Mouse (Mus musculus): Measurements from ENCODE around the gene H2-K1. TPM values are rescaled to one million over a fixed set of nuclear protein-coding genes. Genes with fewer than 3 reads are reported as not detected.

The H2-K1 gene
- polyA plus RNA-seq, 1 experiment from 2014 or later: 8.4 TPM

- no peak for DNase-seq (ENCODE audit: low spot score)
- Histone ChIP-seq H3K27me3 (replicated peaks; ENCODE audit: low read depth, poor library complexity, severe bottlenecking) (peaks cover 3% of the 10 kb centered on the region; the same call in 1 of the 2 replicates), H3K4me1 (peaks cover 60% of the 10 kb centered on the region), H3K4me3 (peak overlapping the region; percentile 96), H3K9me3 (no peaks in the 10 kb centered on the region), H3K36me3 (replicated peaks) (peaks cover 70% of the 10 kb centered on the region), H3K27ac (replicated peaks) (peak overlapping the region; percentile 98)
- WGBS: under 1% methylated on average over 47 of the region's 48 CpGs
Measured at GRCm38 (mm10) chr17:34032174-34032632, 32.1 kb upstream of the H2-K1 start.

DNA sequence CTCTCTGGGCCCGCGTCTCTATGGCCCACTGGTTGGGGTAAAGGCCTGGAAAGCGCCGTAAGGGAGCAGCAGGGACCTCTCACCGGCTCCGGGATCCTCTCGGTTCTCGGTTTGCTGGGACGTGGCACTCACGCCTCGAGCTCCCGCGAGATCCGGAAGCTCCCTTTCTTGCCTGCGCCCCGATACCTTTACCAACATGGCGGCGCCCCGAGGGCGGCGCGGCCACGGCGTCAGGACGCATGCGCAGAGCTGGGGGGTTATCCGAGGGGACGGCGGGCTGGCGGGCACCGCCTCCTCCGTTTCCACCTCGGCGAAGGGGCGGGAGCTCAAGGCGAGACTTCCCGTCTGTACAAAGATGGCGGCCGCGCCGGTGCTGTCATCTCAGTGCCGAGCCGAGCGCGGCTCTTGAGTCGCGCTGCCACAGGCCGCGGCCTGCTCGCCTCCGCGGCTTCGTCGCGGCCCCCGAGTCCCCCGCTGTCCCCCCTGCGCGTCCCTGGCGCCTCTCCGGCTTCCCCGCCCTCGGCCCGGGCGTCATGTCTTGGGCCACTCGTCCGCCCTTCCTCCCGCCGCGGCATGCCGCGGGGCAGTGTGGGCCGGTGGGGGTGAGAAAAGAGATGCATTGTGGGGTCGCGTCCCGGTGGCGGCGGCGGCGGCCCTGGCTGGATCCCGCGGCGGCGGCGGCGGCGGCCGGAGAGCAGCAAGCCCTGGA is 31.5 kb upstream of the H2-K1 start, which contains the start of the genes Slc39a7 and Rxrb:
TSS of gene Slc39a7 (minus strand) at position 218 of the 709 bp plus-strand sequence.
TSS of gene Rxrb (plus strand) at position 348 of the 709 bp plus-strand sequence.
- peak; percentile 99 for DNase-seq (ENCODE audit: low spot score)
- H3K27ac ChIP-seq (replicated peaks): peak within 1 kb of the TSS; percentile 98
- peaks cover 65% of the 10 kb centered on the region for H3K4me1 ChIP-seq
- H3K9me3 ChIP-seq: no peaks in the 10 kb centered on the region
- no peaks in the 10 kb centered on the region for H3K27me3 ChIP-seq (replicated peaks; ENCODE audit: low read depth, poor library complexity, severe bottlenecking)
- peak within 1 kb of the TSS; percentile 96 for H3K4me3 ChIP-seq
- H3K36me3 ChIP-seq (replicated peaks): peaks cover 64% of the 10 kb centered on the region
- under 1% methylated on average over 88 of the region's 88 CpGs for WGBS

DNA sequence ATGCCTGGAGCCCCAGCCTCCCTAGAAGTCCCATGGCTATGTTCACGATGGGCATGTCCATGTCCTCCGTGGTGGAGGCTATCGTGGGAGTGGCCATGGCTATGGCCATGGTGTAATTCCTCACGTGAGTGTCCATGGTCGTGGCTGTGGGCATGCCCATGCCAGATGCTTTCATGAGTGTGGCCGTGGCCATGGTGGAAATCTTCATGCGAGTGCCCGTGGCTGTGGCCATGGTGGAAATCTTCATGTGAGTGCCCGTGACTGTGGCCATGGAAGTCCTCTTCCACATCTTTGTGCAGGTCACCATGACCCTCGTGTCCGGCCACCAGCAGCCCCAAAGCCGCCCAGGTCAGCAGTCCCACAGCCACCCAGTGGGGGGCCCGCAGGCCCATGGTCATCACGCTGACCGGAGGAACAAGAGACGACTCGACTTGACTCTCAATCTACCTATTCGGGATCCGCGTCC is 30.7 kb upstream of the H2-K1 start:
- Histone ChIP-seq H3K9me3 (no peaks in the 10 kb centered on the region), H3K36me3 (replicated peaks) (peaks cover 57% of the 10 kb centered on the region), H3K27me3 (replicated peaks; ENCODE audit: low read depth, poor library complexity, severe bottlenecking) (no peaks in the 10 kb centered on the region), H3K4me3 (peak overlapping the region; percentile 96), H3K27ac (replicated peaks) (peak overlapping the region; percentile 98), H3K4me1 (peaks cover 73% of the 10 kb centered on the region)
- 7% methylated on average over 20 of the region's 20 CpGs for WGBS
- no peak for DNase-seq (ENCODE audit: low spot score)

DNA sequence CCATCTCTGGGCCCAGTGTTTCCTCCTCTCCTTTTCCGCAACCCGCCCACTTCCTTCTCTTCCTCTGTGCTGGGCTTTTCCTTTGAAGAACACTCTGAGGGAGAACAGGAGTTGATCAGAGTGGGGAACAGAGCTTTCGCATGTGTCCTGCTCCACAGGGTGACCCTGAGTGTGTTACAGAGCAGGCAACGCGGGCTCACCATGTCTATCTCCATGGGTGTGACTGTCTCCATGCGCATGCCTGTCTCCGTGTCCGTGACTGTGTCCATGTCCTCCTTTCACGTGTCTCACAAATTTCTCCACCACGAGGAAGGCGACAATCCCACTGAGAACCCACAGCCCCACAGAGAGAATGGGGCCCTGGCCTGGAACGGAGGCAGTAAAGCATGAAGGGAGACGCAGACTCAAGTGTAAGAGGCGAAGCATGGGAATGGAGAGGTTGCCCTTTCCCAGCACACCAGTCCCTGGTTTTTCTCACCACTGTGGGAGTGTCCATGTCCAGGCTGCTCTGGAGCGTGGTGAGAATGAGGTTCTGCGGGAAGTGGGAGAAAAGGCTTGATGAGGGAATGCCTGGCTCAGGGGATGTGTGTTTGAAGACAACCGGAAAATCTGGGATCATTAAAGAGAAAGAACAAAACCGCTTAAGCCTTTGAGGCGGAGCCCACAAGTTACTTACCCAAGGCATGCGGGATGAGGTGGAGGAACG is 29.9 kb upstream of the H2-K1 start:
- 85% methylated on average over 21 of the region's 21 CpGs for WGBS
- peak overlapping the region; percentile 98 for H3K27ac ChIP-seq (replicated peaks)
- H3K4me1 ChIP-seq: peaks cover 79% of the 10 kb centered on the region

GRCm38 (mm10) chr17:34029150-34029889 is 29.2 kb upstream of the H2-K1 start:
- no peaks in the 10 kb centered on the region for H3K27me3 ChIP-seq (replicated peaks; ENCODE audit: low read depth, poor library complexity, severe bottlenecking)
- no peaks in the 10 kb centered on the region for H3K9me3 ChIP-seq
- no peak for DNase-seq (ENCODE audit: low spot score)
- 88% methylated on average over 18 of the region's 18 CpGs for WGBS
- H3K36me3 ChIP-seq (replicated peaks): peaks cover 41% of the 10 kb centered on the region
- peaks cover 79% of the 10 kb centered on the region for H3K4me1 ChIP-seq
- H3K4me3 ChIP-seq: peak overlapping the region; percentile 96
- H3K27ac ChIP-seq (replicated peaks): no peak overlapping the region; the same call in 1 of the 2 replicates

More for the DNA sequence above, 29.9 kb upstream of the H2-K1 start:
- Histone ChIP-seq H3K9me3 (no peaks in the 10 kb centered on the region), H3K27me3 (replicated peaks; ENCODE audit: low read depth, poor library complexity, severe bottlenecking) (no peaks in the 10 kb centered on the region), H3K36me3 (replicated peaks) (peaks cover 48% of the 10 kb centered on the region), H3K4me3 (peak overlapping the region; percentile 96)
- DNase-seq (ENCODE audit: low spot score): no peak

DNA sequence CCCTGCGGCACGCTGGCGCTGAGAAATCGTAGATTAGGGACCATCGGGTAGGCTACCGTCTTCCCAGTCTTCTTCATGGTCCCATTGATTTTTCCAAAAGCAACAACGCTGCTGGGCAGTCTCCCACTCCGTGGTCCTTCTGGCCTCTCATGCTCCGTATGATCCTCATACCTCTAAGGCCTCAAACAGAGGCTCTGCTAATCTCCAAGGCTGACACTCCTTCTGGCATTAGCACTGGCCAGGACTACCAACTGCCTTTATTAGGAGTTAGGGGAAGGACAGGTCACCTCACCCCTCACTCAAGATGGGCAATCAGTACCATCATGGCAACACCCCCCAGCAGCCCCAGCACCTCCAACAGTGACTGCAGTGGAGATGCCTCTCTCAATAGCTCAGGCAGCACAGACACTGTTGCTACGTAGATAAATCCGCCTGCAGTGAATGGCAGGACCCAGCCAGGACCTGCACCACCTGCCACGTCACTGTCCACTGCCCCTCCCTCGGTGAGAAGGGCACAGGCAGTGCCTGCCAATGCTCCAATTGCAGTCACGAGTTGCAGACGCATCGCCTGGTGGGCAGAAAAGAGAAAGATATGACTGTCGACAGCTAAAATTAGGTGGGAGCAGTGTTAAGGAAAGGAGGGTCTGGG is 28.5 kb upstream of the H2-K1 start:
- Histone ChIP-seq H3K4me1 (peaks cover 80% of the 10 kb centered on the region), H3K4me3 (peak overlapping the region; percentile 96), H3K27ac (replicated peaks) (peak overlapping the region; percentile 97), H3K36me3 (replicated peaks) (peaks cover 34% of the 10 kb centered on the region), H3K27me3 (replicated peaks; ENCODE audit: low read depth, poor library complexity, severe bottlenecking) (no peaks in the 10 kb centered on the region), H3K9me3 (no peaks in the 10 kb centered on the region)
- WGBS: 68% methylated on average over 17 of the region's 17 CpGs
- DNase-seq (ENCODE audit: low spot score): no peak

DNA sequence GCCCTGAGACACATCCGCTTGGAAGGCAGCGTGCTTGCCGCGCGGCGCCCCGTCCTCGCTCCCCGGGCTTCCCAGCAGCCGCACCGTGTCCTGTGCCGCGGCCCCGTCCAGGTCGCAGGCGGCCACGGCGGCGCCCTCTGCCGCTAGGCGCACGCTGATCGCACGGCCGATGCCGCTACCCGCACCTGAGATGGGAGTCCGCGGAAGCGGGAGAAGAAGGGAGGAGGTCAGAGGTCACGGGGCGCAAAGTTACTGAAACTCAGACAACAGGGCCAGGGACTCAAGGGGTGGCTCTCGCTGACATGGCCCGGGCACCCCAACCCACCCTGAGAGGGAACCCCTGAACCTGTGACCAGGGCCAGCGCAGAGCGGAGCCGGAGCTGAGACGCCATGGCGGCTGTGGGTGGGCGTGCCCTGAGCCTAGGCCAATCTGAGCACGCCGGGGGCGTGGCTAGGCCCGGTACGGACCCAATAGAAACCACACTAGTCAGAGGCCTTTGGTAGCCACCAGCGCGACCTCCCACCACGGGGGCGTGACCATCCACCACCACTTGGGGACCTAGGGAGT is 27.6 kb upstream of the H2-K1 start, which contains the start of gene H2-Ke6:
TSS of gene H2-Ke6 (minus strand) at position 405 of the 568 bp plus-strand sequence.
- peak; percentile 96 for DNase-seq (ENCODE audit: low spot score)
- under 1% methylated on average over 49 of the region's 49 CpGs for WGBS
- Histone ChIP-seq H3K36me3 (replicated peaks) (peaks cover 38% of the 10 kb centered on the region), H3K4me3 (peak within 1 kb of the TSS; percentile 96), H3K27ac (replicated peaks) (peak within 1 kb of the TSS; percentile 97), H3K9me3 (no peaks in the 10 kb centered on the region), H3K4me1 (peaks cover 79% of the 10 kb centered on the region), H3K27me3 (replicated peaks; ENCODE audit: low read depth, poor library complexity, severe bottlenecking) (no peaks in the 10 kb centered on the region)

DNA sequence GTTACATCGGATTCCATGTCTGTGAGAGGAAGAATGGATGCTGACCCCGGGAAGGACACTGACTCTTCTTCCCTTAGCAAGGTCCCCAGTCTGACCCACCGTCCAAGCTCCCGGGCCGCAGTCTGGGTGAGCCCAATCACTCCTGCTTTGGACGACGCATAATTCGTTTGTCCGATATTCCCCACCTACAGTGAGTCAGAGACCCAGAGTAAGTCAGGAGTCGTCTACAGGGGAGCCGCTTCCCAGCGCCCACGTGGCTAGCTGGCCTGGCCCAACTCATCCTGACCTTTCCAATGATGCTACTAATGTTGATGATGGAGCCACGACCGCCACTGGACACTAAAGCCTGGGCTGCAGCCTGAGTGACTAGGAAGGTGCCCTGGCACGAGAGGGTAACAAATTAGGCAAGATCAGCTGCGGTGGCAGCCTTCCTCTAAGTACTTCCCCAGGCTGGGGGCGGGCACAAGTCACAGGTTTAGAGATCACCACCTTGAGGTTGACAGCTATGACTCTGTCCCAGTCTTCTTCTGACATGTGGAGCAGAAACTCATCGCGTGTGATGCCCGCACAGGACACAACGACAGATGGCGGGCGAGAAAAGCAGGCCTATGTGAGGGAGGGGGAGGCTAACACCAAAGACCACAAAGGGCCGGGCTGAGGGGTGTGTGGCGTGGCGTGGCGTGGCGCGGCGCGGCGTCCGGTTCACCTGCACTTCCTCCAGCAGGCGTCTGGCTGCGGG is 26.9 kb upstream of the H2-K1 start:
- 7% methylated on average over 36 of the region's 36 CpGs for WGBS
- peak; percentile 40 for DNase-seq (ENCODE audit: low spot score)
- Histone ChIP-seq H3K4me1 (peaks cover 79% of the 10 kb centered on the region), H3K27ac (replicated peaks) (peak overlapping the region; percentile 97), H3K36me3 (replicated peaks) (peaks cover 44% of the 10 kb centered on the region), H3K27me3 (replicated peaks; ENCODE audit: low read depth, poor library complexity, severe bottlenecking) (no peaks in the 10 kb centered on the region), H3K9me3 (no peaks in the 10 kb centered on the region), H3K4me3 (peak overlapping the region; percentile 96)

DNA sequence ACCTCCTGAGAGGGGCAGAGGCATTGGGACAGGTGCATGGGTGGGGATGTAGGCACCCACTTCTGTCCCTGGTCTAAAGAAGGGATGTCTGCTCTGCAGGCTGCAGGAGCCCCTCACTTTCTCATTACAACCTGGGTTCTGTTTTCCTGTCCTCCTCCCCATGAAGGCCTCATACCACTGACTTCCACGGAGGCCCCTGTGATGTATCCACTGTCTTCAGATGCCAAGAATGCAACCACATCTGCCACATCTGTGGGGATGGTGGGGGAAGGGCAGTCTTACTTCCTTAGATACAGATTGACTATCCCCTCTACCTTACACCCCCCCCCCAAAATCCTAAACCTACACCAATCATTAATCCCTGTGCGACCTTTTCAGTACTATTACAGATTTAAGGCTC is 26.1 kb upstream of the H2-K1 start:
- H3K36me3 ChIP-seq (replicated peaks): peaks cover 53% of the 10 kb centered on the region
- H3K27me3 ChIP-seq (replicated peaks; ENCODE audit: low read depth, poor library complexity, severe bottlenecking): no peaks in the 10 kb centered on the region
- H3K27ac ChIP-seq (replicated peaks): peak overlapping the region; percentile 97
- H3K9me3 ChIP-seq: peaks cover under 1% of the 10 kb centered on the region; the same call in 1 of the 2 replicates
- no peak for DNase-seq (ENCODE audit: low spot score)
- H3K4me3 ChIP-seq: peak overlapping the region; percentile 96
- 30% methylated on average over 2 of the region's 2 CpGs for WGBS
- H3K4me1 ChIP-seq: peaks cover 82% of the 10 kb centered on the region

GRCm38 (mm10) chr17:34025756-34026151 is 25.6 kb upstream of the H2-K1 start:
- no peaks in the 10 kb centered on the region for H3K27me3 ChIP-seq (replicated peaks; ENCODE audit: low read depth, poor library complexity, severe bottlenecking)
- peaks cover 5% of the 10 kb centered on the region; the same call in 1 of the 2 replicates for H3K9me3 ChIP-seq
- peaks cover 80% of the 10 kb centered on the region for H3K4me1 ChIP-seq
- 8% methylated on average over 7 of the region's 7 CpGs for WGBS
- DNase-seq (ENCODE audit: low spot score): peak; percentile 79
- H3K36me3 ChIP-seq (replicated peaks): peaks cover 57% of the 10 kb centered on the region
- H3K27ac ChIP-seq (replicated peaks): peak overlapping the region; percentile 97
- peak overlapping the region; percentile 96 for H3K4me3 ChIP-seq

Data from embryonic facial prominence, embryonic 10.5 days (tissue).